Mouse (Mus musculus) urinary bladder, adult 18-20 months (tissue): ENCODE data around the gene Cyp46a1.

Source experiments
- DNase-seq, 2 experiments: peaks; one replicate each; pipeline ENCODE4 v3.0.0; 2022; ENCODE audit warnings: low spot score in 2 of 2, mixed read lengths in 2 of 2

Cyp46a1 gene

DNA sequence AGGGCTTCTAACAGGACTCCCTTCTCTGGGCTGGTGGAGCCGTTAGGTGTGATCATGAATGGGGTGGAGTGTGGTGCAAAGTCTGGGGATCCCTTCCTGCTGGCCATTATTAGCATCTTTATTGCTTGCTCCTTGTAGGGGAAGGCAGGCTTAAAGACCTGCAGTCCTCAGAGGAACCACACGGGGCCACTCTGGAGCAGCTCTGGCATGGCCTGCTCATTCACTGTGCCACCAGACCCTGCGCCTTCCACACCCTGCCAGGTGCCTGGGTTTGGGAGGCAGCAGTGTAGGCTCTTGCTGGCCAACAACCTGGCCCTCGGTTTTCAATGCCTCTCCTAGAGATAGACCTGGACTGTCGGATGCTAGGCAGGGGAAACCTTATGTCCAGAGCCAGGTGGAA is 29.6 kb downstream of the Cyp46a1 start:
- peak; percentile 72 to 90 for DNase-seq

DNA sequence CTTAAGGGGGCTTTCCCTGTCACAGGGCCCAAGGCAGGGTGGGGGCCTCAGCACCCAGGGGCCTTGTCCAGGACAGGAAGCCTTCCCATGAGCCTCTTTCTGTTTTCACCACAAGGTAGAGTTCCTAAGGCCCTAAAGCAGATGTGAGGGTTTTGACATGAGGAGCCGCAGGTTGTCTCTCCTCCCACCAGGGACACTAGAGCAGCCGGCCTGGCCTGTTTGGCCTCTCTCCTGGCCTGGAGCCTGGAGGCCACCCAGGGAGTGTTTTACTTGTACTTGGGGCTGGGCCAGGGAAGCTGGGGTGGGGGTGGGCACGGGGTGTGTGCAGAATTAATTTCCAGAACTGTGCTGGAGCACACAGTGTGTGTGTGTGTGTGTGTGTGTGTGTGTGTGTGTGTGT is 31.2 kb downstream of the Cyp46a1 start:
- peak; percentile 52 to 70 for DNase-seq

DNA sequence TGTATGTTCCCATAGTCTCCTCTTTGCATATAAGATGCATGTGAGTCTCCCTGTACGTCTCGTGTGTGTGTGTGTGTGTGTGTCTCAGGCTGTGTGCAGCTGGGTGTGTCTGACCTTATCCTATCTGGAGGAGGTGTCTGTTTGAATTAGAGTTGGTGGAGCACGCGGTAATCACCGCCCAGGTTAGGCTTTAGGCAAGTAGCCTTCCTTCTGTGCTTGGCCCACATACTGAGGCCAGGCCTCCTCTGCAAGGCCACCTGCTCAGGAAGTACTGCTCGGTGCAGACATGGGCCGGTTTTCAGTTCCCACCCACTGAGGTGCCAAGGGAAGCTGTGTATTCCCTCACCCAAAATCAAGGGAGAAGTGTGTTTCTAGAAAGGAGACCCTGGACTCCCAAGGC is 31.7 kb downstream of the Cyp46a1 start:
- DNase-seq = peak in 1 of 2 experiments; percentile 14

DNA sequence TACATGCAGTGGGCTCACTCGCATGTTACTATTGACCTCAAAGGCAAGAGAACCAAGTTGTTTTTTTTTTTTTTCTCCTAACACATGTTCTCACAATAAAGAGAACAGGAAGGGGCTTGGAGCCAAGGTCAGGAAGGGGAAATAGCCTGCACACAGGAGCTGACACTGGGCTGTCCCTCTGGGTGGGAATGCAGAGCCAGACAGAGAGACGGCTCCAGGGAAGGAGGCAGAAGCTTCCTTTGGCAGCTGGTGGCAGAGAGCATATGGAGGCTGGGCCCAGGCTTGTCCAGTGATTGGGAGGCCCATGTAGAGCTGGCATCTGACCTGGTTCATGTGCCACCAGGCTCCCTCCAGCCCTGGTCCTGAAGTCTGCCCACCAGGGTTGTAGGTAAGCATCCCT is 33.7 kb downstream of the Cyp46a1 start:
- DNase-seq = no peak

DNA sequence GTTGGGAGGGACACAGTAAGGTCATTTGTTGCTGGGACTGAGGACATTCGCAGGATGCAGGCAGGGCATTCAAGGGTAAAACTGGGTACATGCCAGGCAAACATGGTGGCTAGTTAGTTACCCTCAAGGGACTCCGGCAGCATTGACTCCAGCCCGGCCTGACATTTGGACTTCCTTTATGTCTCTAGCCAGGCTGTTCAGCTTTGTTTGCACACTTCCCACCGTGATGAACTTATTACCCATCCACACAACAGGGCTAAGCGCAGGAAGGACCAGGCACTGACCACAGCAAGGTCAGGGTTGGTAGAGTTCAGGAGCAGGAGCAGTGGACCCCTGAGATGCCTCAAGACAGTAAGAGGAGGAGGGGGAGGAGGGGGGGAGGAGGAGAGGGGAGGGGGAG is 34.7 kb downstream of the Cyp46a1 start:
- DNase-seq = no peak

DNA sequence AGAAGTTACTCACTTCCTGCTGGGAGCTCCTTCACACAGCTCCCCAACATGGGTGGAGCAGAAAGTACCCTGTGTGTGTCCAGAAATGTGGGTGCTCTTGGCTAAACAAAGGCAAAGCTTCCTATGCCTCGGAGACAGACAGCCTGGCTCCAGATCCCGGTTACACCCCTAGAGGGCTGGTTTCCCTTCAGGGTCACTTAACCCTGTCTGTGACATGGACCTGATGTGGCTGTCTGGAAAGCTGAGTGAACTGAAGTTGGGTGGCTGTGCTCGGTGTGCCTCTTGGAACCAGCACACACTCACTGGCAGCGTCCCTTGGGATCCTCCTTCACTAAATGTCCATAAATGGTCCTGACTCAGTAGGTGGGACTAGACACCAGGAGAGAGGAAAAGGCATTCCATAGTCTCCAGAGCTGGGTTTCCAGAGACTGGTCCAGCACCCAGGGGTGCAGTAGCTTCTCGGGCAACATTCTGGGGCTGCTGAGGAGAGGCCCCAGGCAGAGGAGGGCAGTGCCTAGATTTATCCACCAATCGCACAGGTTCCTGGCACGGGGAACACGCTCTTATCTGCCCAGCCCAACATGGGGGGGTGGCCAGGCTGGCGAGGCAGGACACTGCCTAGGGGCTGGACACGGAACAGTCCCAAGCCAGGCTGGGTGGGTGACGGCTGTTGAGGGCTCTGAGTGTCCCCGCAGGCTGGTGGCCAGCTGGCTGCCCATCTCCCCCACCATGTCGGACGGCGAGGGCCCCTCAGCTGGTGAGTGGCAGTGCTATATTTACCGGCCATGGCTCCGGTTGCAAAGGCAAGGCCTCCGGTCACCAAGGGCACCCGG is 36.6 kb downstream of the Cyp46a1 start, which contains the start of gene Eml1:
TSS of gene Eml1 (plus strand) at position 362 of the 833 bp plus-strand sequence.
- DNase-seq = peak; percentile 26 to 48

DNA sequence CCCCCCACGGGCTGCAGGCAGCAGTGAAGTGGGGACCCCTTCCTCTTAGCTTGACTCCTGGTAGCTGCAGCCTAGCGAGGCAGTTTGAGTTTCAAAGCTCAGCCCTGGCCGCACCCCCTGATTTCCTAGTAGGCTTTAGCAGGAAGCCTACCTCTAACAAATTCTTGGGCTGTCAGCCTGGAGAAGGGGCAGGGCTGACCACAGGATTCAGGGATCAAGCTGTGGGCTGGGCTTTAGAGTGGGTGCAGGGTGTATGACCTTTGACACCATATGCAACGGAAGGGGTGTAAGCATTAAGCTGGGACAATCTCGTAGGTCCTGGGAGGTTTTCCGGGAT is 37.2 kb downstream of the Cyp46a1 start:
- no peak for DNase-seq

DNA sequence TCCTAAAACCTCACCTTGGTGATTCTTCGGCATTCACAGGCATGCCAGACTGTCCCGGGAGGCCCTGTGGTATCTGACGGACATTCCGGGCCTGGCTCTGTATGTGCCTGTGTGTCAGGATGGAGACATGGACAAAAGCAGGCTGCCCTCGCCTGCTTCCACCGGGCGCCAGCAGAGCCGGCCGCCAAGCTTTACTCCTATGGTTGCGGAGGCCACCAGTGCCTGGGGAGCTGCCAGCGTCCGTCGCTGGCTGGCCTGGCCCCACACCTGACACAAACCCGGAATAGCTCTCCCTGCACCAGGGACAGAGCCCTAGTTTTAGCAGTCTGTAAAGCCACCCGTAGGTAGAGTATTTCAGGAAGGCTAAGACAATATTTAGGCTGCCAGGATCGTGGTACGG is 38.1 kb downstream of the Cyp46a1 start:
- DNase-seq = no peak

DNA sequence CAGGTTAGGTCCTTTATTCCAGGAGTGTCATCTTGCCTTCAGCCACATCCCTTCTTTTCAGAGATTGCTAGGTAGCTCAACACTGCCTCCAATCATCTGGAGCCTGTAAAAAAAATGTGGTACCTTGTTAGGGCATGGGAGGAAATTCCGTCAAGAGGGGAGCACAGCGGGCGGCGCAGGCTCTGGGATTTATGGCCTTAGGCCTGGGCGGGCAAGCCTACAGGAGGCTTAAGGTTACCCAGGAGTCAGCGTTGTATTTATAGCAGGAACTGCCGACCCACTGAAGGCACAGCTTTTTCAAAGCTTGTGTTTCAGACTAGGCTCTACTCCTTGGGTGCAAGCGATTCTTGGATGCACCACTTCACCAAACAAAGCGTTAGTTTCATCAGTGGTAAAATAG is 39.4 kb downstream of the Cyp46a1 start:
- no peak for DNase-seq

DNA sequence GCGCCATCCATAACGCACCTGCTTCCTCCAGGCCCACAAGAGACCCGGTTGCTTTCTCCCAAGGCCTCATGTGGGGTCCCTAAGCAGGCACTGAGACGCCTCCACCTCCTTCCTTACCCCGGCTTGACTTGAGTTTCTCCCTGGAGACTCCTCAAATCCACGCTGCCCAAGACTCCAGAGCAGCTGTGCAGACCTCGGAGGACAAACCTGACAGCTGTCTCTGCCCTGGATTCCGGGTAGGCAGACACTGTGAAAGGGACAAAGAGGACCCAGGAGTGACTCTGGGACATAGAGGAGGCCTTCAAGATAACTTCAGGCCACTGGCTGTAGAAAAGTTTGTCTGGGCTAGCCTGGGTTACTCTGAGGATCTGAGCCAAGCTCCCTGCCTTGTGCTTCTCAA is 40.5 kb downstream of the Cyp46a1 start:
- DNase-seq = no peak

DNA sequence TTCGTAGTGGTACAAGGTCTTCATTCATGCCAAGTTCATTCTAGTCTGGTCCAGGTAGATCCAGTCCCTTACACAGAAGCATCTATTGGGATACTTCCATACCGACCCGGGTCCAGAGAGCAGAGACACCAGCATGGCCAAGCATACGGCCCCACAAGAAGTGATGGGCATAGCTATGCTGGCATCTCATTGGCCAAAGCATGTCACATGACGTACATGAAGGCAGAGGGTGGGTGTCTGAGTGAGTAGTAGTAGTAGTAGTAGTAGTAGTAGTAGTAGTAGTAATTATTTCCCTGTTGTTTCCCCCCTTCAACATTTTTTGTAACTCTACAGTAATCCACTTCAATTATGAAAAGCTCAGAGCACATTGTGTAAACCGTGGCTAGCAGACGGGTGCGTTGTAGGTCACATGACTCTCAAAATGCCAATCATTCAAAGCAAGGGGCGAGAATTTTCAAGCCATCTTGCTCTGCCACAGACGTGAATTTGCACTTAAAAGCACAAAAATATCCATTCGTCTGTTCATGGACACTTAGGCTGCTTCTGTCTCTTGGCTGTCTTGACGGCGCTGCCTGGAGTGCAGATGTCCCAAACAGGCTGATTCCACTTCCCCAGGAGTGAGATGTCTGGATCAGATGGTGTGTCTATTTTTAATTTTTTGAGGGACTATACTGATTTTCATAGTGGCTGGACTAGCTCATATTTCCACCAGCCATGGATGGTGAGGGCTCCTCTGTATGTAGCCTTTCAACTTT is 44.4 kb downstream of the Cyp46a1 start:
- no peak for DNase-seq

DNA sequence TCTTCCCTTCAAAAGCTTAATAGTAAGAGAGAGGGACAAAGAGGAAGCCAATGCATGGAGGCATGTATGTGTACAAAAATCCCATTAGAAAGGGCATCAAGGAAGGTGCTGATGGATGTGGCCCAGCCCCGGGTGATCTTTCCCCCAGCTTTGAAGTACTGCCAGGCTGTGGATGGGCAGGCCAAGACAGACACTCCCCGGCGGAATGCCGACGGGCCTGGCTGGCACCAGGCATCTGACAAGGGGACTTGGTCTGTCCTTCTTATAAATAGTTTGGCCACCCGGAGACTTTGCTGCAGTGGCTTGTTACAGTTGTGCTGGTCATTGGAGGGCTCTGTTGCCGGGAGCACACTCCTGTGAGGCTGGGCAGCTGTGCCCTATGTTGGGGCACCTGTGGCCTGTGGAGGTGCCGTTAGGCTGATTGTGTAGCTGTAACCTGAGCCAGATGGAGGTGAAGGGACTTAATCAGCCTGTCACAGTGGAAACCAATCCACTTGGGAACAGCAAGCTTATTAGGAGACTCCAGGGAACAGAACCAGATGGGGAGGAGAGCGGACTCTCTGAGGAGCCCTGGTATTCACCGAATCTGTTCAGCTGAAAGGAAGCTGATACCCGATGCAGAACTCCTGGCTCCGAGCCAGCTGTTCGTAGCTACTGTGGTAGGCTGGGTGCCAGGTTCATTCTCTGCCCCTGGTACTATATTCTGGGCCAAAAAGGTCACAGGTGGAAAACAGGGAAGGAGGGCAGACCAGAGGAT is 52.5 kb downstream of the Cyp46a1 start:
- DNase-seq = no peak

DNA sequence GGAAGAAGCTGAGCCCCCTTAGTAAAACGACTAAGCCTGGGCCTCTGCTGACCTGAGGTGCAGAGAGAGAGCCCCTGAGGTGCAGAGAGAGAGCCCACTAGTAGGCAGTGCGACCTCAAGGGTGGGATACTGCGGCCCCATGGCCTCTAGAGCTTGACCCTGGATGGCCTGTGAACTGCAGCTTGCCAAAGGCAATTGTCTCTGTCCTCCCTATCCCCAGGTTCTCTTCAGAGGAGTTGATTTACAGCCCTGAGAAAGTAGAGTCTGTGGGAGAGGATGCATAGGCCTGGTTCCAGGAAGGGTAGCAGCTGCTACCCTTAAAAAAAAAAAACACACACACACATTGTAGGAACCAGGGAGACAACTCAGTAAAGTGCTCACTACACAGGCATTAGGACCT is 55.5 kb downstream of the Cyp46a1 start:
- no peak for DNase-seq

DNA sequence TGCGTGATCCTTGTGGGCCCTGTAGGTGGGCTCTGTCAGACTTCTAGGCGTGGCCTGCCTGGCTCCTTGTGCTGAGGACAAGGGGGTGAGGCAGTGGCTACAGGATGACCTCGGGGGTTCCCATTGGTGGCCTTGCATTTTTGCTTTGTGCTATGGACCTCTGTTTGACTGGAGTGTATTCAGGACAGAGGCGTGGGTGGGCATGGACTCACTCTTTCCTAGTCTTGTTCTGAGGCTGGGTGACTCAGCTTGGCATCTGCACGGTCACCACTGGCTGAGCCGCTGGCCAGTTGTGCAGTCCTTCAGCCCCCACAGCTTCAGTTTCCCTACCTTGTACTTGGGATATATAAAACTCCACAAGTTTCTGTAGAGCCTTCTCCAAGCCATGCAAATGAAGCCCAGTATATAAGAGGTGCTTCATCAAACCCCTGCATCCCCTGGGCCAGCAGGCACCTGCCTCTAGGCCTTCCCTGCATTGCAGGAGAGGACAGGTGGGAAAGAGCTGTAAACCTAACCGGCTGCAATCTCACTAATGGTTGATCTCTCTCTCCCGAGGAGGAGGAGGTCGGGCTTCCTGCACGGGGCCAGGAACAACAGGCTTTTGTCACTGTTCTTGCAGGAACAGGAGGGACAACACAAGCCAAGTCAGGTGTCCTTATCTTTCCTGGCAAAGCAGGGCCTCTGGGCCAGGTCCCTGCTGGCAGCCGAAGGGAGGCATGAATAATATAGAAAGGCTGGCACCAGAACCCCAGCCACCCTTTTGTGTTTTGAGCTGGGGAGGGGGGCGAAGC is 58.3 kb downstream of the Cyp46a1 start:
- DNase-seq = no peak

DNA sequence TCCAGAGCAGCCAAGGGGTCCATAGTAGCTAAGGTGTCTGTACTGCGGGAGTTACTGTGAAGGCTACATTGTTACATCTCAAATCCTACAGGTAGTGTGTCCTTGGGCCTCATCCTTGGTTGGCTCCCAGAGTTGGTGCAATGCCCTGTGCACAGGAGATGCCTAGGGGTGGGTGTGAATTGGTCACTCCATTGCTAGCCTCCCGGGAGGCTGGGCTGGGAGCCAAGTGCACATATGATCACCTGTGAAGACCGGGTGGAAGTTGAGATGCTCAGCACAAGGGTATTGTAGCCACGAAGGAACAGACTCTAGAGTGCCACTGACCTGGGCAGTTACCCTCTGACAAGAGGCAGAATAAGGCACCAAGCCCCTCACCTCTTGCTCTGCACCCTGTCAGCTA is 58.9 kb downstream of the Cyp46a1 start:
- DNase-seq = no peak

DNA sequence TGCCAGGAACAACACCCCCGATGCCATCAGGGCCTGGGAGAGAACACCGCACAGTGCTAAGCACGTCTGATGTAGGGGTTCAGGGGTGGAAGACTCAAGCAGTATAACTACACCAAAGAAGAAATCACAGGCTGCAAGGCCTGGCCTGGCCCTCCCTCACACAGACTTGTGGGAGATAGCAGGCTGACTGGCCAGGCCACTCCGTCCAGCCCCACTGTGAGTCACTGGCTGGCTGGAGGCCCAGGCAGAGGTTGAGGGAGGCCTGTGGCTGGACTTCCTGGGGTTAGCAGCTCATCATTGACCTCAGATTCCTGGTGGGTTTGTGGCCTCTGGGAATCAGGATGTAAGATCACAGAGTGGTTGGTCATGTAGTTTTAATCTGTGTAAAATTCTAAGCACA is 59.5 kb downstream of the Cyp46a1 start:
- peak; percentile 71 to 87 for DNase-seq

DNA sequence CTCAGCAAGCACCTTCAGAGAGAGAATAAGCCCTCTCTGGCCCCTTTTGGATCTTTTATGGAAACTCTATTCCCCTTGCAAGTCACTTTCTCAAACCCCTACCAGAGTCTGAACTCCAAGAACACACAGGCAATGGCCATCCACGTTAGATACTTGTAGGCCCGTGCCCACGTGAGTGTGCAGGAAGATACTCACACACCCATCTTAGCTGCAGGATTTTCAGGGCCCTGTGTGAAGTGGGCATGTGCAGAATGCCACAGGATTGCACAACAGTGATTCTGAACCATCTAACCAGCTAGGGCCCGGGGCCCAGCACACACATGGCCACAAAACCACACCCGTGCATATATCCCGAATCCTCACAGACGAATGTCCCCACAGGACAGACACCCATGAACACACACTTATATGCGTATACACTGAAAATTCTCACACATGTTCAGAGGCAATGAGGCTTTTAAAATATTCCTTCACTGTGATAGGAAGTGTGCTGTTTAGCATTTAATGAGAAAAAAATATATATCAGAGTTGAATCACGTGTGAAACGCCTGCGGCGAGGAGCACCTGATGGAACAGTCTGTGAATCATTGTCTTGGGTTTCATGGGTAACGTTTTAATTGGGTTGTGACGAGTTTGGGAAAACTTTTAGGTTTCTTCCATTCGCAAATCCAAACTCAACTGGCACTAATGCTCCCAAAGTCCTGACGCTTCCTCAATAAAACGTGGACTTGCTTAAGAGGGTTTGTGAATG is 60.5 kb downstream of the Cyp46a1 start:
- DNase-seq = no peak

DNA sequence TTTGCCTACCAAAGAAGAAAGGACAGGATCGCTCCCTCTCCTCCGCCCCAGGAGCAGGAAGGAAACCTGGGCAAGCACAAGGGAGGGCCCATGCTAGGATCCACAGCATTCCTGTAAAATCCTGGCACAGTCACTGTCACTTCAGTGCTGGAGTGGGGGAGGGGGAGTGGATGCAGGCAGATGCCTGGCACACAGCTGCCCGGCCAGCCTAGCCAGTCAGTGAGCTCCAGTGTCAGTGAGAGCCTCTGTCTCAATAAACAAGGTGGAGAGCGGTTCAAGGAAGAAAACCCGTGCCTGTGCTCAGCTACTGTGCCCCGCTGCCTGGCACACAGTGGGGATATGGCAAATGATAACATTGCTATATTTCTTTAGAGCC is 61.1 kb downstream of the Cyp46a1 start:
- DNase-seq = no peak

DNA sequence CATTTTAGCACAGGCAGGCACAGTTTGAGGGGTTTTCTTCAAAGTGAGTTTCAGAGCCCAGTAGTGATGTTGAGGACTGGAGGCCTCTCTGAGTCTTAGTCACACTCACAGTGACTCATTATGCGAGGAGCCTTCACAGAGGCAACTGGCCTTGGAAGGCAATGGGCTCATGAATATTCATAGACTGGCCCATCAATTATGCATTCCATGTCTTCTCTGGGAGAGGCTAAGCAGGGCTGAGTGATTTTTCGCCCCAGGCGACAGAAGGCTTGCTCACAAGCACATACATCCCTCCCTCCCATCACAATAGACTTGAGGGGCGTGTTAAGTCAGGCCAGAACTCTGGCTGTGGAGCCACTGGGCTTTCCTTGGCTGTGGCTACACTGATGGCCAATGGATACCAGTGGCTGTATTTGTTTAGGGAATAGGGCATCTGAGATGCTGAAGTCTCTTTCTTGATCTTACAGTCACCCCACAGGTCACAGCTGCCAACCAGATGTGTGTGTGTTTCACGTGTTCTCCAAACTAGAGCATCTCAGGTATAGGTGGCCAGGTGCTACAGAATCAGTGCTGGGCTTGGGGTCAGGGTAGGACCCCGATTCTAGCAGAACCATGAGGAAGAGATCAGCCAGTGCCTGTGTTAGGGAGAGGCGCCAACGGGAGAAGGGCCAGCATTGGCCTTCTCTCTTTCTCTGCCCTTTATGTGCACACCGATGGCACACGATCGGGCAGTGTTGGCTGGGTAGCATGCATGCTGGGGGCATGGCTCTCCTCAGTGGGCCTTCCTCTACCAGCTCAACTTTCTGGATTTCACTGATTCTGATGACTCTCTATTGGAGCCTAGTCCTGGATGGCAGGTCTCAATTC is 62.1 kb downstream of the Cyp46a1 start:
- no peak for DNase-seq

DNA sequence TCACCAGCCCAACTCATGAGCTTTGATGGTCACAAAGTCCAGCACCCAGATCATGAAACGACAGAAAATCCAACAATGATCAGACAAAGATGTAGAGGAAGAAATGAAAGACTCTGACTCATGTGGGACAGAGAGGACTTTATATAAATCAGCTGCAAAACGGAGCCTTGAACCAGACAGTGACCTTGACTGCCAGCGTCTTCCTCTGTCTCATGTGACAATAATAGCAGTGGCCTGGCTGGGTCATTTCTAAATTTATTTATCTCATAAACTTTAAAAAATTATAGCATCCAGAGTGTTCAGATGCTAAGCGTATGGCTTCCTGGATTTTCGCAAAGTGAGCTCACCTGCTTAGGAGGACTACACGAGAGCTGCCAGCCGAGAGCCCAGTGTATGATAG is 64.5 kb downstream of the Cyp46a1 start:
- no peak for DNase-seq
